Mouse (Mus musculus) E14TG2a.4 (cell line): Measurements from ENCODE around the gene Slc27a4.

Experiments
- CTCF ChIP-seq: conservative IDR thresholded peaks from 2 replicates; pipeline ENCODE4 v1.5.1; 2014; ENCODE audit warnings: low read length
- NANOG ChIP-seq: IDR thresholded peaks from 2 replicates; pipeline ENCODE4 v1.6.1; 2014; ENCODE audit warnings: borderline replicate concordance, low read length, mixed read lengths
- POU5F1 ChIP-seq: IDR thresholded peaks from 2 replicates; pipeline ENCODE4 v1.6.1; 2014; ENCODE audit warnings: low read length, borderline replicate concordance

GRCm38 (mm10) chr2:29767976-29768709 is 34.3 kb upstream of the Slc27a4 start:
- TF ChIP-seq CTCF (no peak), NANOG (no peak), POU5F1 (no peak)
